Mouse (Mus musculus) lung, embryonic 15.5 days (tissue): ENCODE data around the gene Ropn1. TPM values are rescaled to one million over a fixed set of nuclear protein-coding genes. Genes with fewer than 3 reads are reported as not detected.
A peak's percentile ranks its signal among the peaks of the same experiment; 100 is the strongest.

Source experiments
- ATAC-seq: fragments of 200-750 bp; cut with Nextera tagmentation; 2 replicates; pipeline ENCODE4 v1.8.0; 2017; ENCODE audit warnings: moderate number of reproducible peaks, borderline replicate concordance; ENCODE audit not compliant: low FRiP score, low TSS enrichment; ENCODE audit errors: extremely low read depth
- H3K27ac ChIP-seq: fragments of 300-500 bp; sonication (generic); 2 replicates; pipeline ENCODE4 v1.5.1; 2015; ENCODE audit warnings: moderate library complexity, mild to moderate bottlenecking, inconsistent platforms
- H3K27me3 ChIP-seq: fragments of 300-500 bp; sonication (generic); 2 replicates; pipeline ENCODE4 v1.6.1; 2015; ENCODE audit warnings: inconsistent platforms
- H3K36me3 ChIP-seq: fragments of 300-500 bp; sonication (generic); 2 replicates; pipeline ENCODE4 v1.6.1; 2015; ENCODE audit warnings: inconsistent platforms
- H3K4me1 ChIP-seq: fragments of 300-500 bp; sonication (generic); 2 replicates; pipeline ENCODE4 v1.6.1; 2015; ENCODE audit warnings: inconsistent platforms
- H3K4me2 ChIP-seq: fragments of 300-500 bp; sonication (generic); 2 replicates; pipeline ENCODE4 v1.6.1; 2015; ENCODE audit warnings: inconsistent platforms, mild to moderate bottlenecking, moderate library complexity
- H3K4me3 ChIP-seq: fragments of 300-500 bp; sonication (generic); 2 replicates; pipeline ENCODE4 v1.5.1; 2015; ENCODE audit warnings: mild to moderate bottlenecking, inconsistent platforms
- H3K9ac ChIP-seq: fragments of 300-500 bp; sonication (generic); 2 replicates; pipeline ENCODE4 v1.6.1; 2015; ENCODE audit warnings: inconsistent platforms
- H3K9me3 ChIP-seq: fragments of 300-500 bp; sonication (generic); 2 replicates; pipeline ENCODE4 v1.6.1; 2016; ENCODE audit warnings: inconsistent platforms
- WGBS: fragments of 180-500 bp; shearing (Covaris S2); methylation state at CpG from one replicate; pipeline ENCODE4 v1.1.7; 2015; 5-methylcytosine and 5-hydroxymethylcytosine counted together
- polyA plus RNA-seq: library from polyadenylated mRNA; unstranded; fragments of >200 nt; fragmentation: Nextera tagmentation; extraction: Ambion mirVana; gene quantifications from 2 replicates; pipeline ENCODE4 v1.2.1, GENCODE M21; 2015

Ropn1 gene
- polyA plus RNA-seq, 1 experiment from 2014 or later, result not detected

GRCm38 (mm10) chr16:34657983-34658382 is 8.3 kb downstream of the Ropn1 start:
- H3K27me3 ChIP-seq, result 0 out of 2 replicates have a peak, but pooled peaks cover 3% of the 10 kb centered on the region
- WGBS, result 24% methylated on average over 5 of the region's 5 CpGs
- ATAC-seq, result no peak
- H3K9me3 ChIP-seq, result no peaks in the 10 kb centered on the region
- H3K4me1 ChIP-seq, result peaks cover 9% of the 10 kb centered on the region
- no peaks in the 10 kb centered on the region for H3K36me3 ChIP-seq
- H3K4me3 ChIP-seq, result peak overlapping the region; percentile 34
- peak overlapping the region; percentile 62 for H3K4me2 ChIP-seq
- no peak overlapping the region for H3K27ac ChIP-seq
- no peak overlapping the region for H3K9ac ChIP-seq

- Histone ChIP-seq H3K27me3 (0 out of 2 replicates have a peak, but pooled peaks cover 3% of the 10 kb centered on the region), H3K4me1 (peaks cover 9% of the 10 kb centered on the region), H3K27ac (no peak overlapping the region), H3K9ac (no peak overlapping the region; the same call in 1 of the 2 replicates), H3K9me3 (no peaks in the 10 kb centered on the region), H3K4me3 (peak overlapping the region; percentile 34; the same call in 1 of the 2 replicates), H3K4me2 (peak overlapping the region; percentile 62), H3K36me3 (no peaks in the 10 kb centered on the region)
- WGBS, result 41% methylated on average over 11 of the region's 11 CpGs
- peak; percentile 64; the same call in 1 of the 2 replicates for ATAC-seq
Observed at GRCm38 (mm10) chr16:34658388-34658787, 8.7 kb downstream of the Ropn1 start.

- 83% methylated on average over 3 of the region's 3 CpGs for WGBS
- H3K4me2 ChIP-seq, result no peak overlapping the region
- no peaks in the 10 kb centered on the region for H3K9me3 ChIP-seq
- peaks cover 19% of the 10 kb centered on the region; the same call in 1 of the 2 replicates for H3K27me3 ChIP-seq
- no peak overlapping the region for H3K4me3 ChIP-seq
- no peak for ATAC-seq
- no peaks in the 10 kb centered on the region for H3K36me3 ChIP-seq
- peaks cover 9% of the 10 kb centered on the region; the same call in 1 of the 2 replicates for H3K4me1 ChIP-seq
- no peak overlapping the region for H3K27ac ChIP-seq
- H3K9ac ChIP-seq, result no peak overlapping the region
Observed at GRCm38 (mm10) chr16:34664553-34664952, 14.8 kb downstream of the Ropn1 start.

GRCm38 (mm10) chr16:34667031-34667726 is 17.5 kb downstream of the Ropn1 start:
- 5% methylated on average over 20 of the region's 20 CpGs for WGBS
- Histone ChIP-seq H3K4me1 (peaks cover 9% of the 10 kb centered on the region; the same call in 1 of the 2 replicates), H3K4me3 (peak overlapping the region; percentile 11; the same call in 1 of the 2 replicates), H3K4me2 (peak overlapping the region; percentile 48), H3K27me3 (peaks cover 19% of the 10 kb centered on the region; the same call in 1 of the 2 replicates), H3K27ac (no peak overlapping the region), H3K36me3 (no peaks in the 10 kb centered on the region), H3K9me3 (no peaks in the 10 kb centered on the region), H3K9ac (no peak overlapping the region)
- ATAC-seq, result peak; percentile 89

GRCm38 (mm10) chr16:34668341-34668740 is 18.6 kb downstream of the Ropn1 start:
- Histone ChIP-seq H3K27ac (no peak overlapping the region), H3K36me3 (no peaks in the 10 kb centered on the region), H3K9ac (no peak overlapping the region), H3K27me3 (peaks cover 19% of the 10 kb centered on the region; the same call in 1 of the 2 replicates), H3K4me3 (no peak overlapping the region), H3K9me3 (no peaks in the 10 kb centered on the region), H3K4me2 (no peak overlapping the region), H3K4me1 (peaks cover 9% of the 10 kb centered on the region; the same call in 1 of the 2 replicates)
- WGBS, result 71% methylated on average over 9 of the region's 9 CpGs
- ATAC-seq, result no peak

- no peak for ATAC-seq
- WGBS, result 61% methylated on average over 7 of the region's 7 CpGs
- Histone ChIP-seq H3K27ac (no peak overlapping the region), H3K36me3 (no peaks in the 10 kb centered on the region), H3K4me3 (no peak overlapping the region), H3K27me3 (0 out of 2 replicates have a peak, but pooled peaks cover 5% of the 10 kb centered on the region), H3K9ac (no peak overlapping the region), H3K4me1 (peaks cover 7% of the 10 kb centered on the region; the same call in 1 of the 2 replicates), H3K4me2 (no peak overlapping the region), H3K9me3 (no peaks in the 10 kb centered on the region)
Observed at GRCm38 (mm10) chr16:34671966-34672365, 22.2 kb downstream of the Ropn1 start.

- no peak for ATAC-seq
- 55% methylated on average over 3 of the region's 3 CpGs for WGBS
- no peak overlapping the region for H3K4me2 ChIP-seq
Observed at GRCm38 (mm10) chr16:34672822-34673221, 23.1 kb downstream of the Ropn1 start.

GRCm38 (mm10) chr16:34674365-34674764 is 24.6 kb downstream of the Ropn1 start:
- no peaks in the 10 kb centered on the region for H3K36me3 ChIP-seq
- H3K4me1 ChIP-seq, result no peaks in the 10 kb centered on the region
- 72% methylated on average over 6 of the region's 6 CpGs for WGBS
- H3K27me3 ChIP-seq, result no peaks in the 10 kb centered on the region
- no peak overlapping the region for H3K4me2 ChIP-seq
- H3K9me3 ChIP-seq, result no peaks in the 10 kb centered on the region
- no peak overlapping the region for H3K4me3 ChIP-seq
- ATAC-seq, result no peak
- H3K9ac ChIP-seq, result no peak overlapping the region
- no peak overlapping the region for H3K27ac ChIP-seq

More at GRCm38 (mm10) chr16:34672822-34673221, 23.1 kb downstream of the Ropn1 start:
- Histone ChIP-seq H3K27ac (no peak overlapping the region), H3K27me3 (0 out of 2 replicates have a peak, but pooled peaks cover 5% of the 10 kb centered on the region), H3K9me3 (no peaks in the 10 kb centered on the region), H3K9ac (no peak overlapping the region), H3K4me3 (no peak overlapping the region), H3K4me1 (no peaks in the 10 kb centered on the region; the same call in 1 of the 2 replicates), H3K36me3 (no peaks in the 10 kb centered on the region)

GRCm38 (mm10) chr16:34681823-34682222 is 32.1 kb downstream of the Ropn1 start:
- Histone ChIP-seq H3K9me3 (no peaks in the 10 kb centered on the region), H3K36me3 (no peaks in the 10 kb centered on the region), H3K4me1 (no peaks in the 10 kb centered on the region), H3K4me3 (no peak overlapping the region), H3K27ac (no peak overlapping the region), H3K27me3 (no peaks in the 10 kb centered on the region), H3K4me2 (no peak overlapping the region), H3K9ac (no peak overlapping the region)
- no peak for ATAC-seq

- H3K9ac ChIP-seq, result no peak overlapping the region
- peak overlapping the region; percentile 69; the same call in 1 of the 2 replicates for H3K4me2 ChIP-seq
- H3K4me1 ChIP-seq, result peaks cover 13% of the 10 kb centered on the region; the same call in 1 of the 2 replicates
- WGBS, result 64% methylated on average over 3 of the region's 3 CpGs
- H3K9me3 ChIP-seq, result no peaks in the 10 kb centered on the region
- H3K27me3 ChIP-seq, result no peaks in the 10 kb centered on the region
- no peaks in the 10 kb centered on the region for H3K36me3 ChIP-seq
- ATAC-seq, result no peak
- H3K4me3 ChIP-seq, result peak overlapping the region; percentile 67
- H3K27ac ChIP-seq, result peak overlapping the region; percentile 94; the same call in 1 of the 2 replicates
Observed at GRCm38 (mm10) chr16:34689879-34690278, 40.2 kb downstream of the Ropn1 start.

- H3K4me3 ChIP-seq, result peak within 1 kb of the TSS; percentile 67
- no peaks in the 10 kb centered on the region for H3K36me3 ChIP-seq
- H3K27me3 ChIP-seq, result no peaks in the 10 kb centered on the region
- ATAC-seq, result peak; percentile 94
- no peaks in the 10 kb centered on the region for H3K9me3 ChIP-seq
- peak within 1 kb of the TSS; percentile 94 for H3K27ac ChIP-seq
- under 1% methylated on average over 53 of the region's 53 CpGs for WGBS
- H3K9ac ChIP-seq, result peak within 1 kb of the TSS; percentile 70
- peak within 1 kb of the TSS; percentile 69 for H3K4me2 ChIP-seq
- peaks cover 13% of the 10 kb centered on the region; the same call in 1 of the 2 replicates for H3K4me1 ChIP-seq
Observed at GRCm38 (mm10) chr16:34690334-34691144, 40.8 kb downstream of the Ropn1 start, which contains the start of gene Ccdc14. Ccdc14 (plus strand) TSS chr16:34690616.
